Mouse (Mus musculus) myocyte (in vitro differentiated cells): ENCODE measurements around the gene Inf2.

Experiments used
- CEBPB ChIP-seq: IDR thresholded peaks from 2 replicates; pipeline ENCODE4 v1.6.1; 2011; ENCODE audit warnings: mild to moderate bottlenecking, moderate library complexity; ENCODE audit not compliant: poor library complexity, insufficient read depth, severe bottlenecking
- E2F4 ChIP-seq: IDR thresholded peaks from one replicate; pipeline ENCODE4 v1.6.1; 2011; ENCODE audit warnings: mild to moderate bottlenecking, control low read depth, moderate library complexity; ENCODE audit not compliant: insufficient read depth
- MAX ChIP-seq: IDR thresholded peaks from one replicate; pipeline ENCODE4 v1.6.1; 2011; ENCODE audit warnings: low read depth, mild to moderate bottlenecking, control low read depth
- MYOD1 ChIP-seq, 3 experiments: IDR thresholded peaks; one replicate each; pipeline ENCODE4 v1.6.1; 2011; ENCODE audit warnings: control low read depth in 2 of 3, low read depth in 2 of 3, mild to moderate bottlenecking in 2 of 3, moderate library complexity in 1 of 3; ENCODE audit not compliant: insufficient read length in 2 of 3, control insufficient read depth in 1 of 3
- MYOG ChIP-seq, 3 experiments: IDR thresholded peaks; one replicate each; pipeline ENCODE4 v1.6.1; 2011; ENCODE audit warnings: control low read depth in 2 of 3, low read depth in 2 of 3, mild to moderate bottlenecking in 2 of 3; ENCODE audit not compliant: insufficient read length in 2 of 3, control insufficient read depth in 1 of 3, insufficient read depth in 1 of 3
- POLR2A ChIP-seq: IDR thresholded peaks from one replicate; pipeline ENCODE4 v1.6.1; 2011; ENCODE audit warnings: low read depth, mild to moderate bottlenecking, control low read depth, moderate library complexity; ENCODE audit not compliant: insufficient read length
- POLR2AphosphoS2 ChIP-seq: IDR thresholded peaks from one replicate; pipeline ENCODE4 v1.6.1; 2011; ENCODE audit warnings: low read depth, control low read depth; ENCODE audit not compliant: insufficient read length
- REST ChIP-seq: IDR thresholded peaks from one replicate; pipeline ENCODE4 v1.6.1; 2011; ENCODE audit warnings: mild to moderate bottlenecking, control low read depth, moderate library complexity; ENCODE audit not compliant: insufficient read depth, insufficient read length
- TCF12 ChIP-seq: IDR thresholded peaks from one replicate; pipeline ENCODE4 v1.6.1; 2011; ENCODE audit warnings: mild to moderate bottlenecking, control low read depth; ENCODE audit not compliant: poor library complexity, insufficient read depth, severe bottlenecking
- TCF3 ChIP-seq: IDR thresholded peaks from one replicate; pipeline ENCODE4 v1.6.1; 2011; ENCODE audit warnings: low read depth, control low read depth; ENCODE audit not compliant: insufficient read length
- USF1 ChIP-seq: IDR thresholded peaks from one replicate; pipeline ENCODE4 v1.6.1; 2011; ENCODE audit warnings: low read depth, mild to moderate bottlenecking, control low read depth, moderate library complexity

DNA sequence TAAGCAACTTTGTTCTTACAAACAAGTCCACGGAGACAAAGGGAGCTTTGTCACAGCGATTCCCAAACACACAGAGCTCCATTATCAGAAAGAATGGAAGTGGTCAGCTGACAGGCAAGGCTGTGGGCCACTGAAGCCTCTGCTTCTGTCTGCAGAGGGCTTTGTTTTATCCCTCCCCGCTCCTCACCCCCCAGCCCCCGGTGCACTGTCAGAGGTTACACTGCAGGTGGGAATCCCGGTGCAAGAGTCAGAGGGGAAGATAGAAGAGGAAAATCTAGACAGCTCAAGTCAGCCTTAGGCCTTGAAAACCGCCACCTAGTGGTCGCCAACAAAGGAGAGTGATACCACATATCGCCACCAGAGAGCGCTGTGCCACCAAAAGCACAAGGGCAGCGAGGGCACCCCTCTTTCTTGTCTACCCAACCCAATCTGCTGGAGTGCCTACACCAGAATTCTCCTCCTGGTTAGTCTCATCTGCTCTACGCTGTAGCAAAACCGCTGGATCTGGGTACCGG lies 36.7 kb upstream of the Inf2 start:
- TF ChIP-seq POLR2AphosphoS2 = no peak
- TF ChIP-seq POLR2A = no peak
- no peak for TF ChIP-seq E2F4
- no peak for TF ChIP-seq MYOD1 (IDR thresholded peaks at IDR 0.05; ENCODE audit: control insufficient read depth in 1 of 3, insufficient read length in 2 of 3, low read depth in 2 of 3)
- TF ChIP-seq USF1 = no peak
- TF ChIP-seq TCF3 = no peak
- no peak for TF ChIP-seq MYOG (IDR thresholded peaks at IDR 0.05; ENCODE audit: control insufficient read depth in 1 of 3, insufficient read depth in 1 of 3, insufficient read length in 2 of 3, low read depth in 2 of 3)
- no peak for TF ChIP-seq MAX
- TF ChIP-seq REST = no peak
- TF ChIP-seq CEBPB = no peak
- TF ChIP-seq TCF12 = no peak
